Mouse (Mus musculus): ENCODE measurements at regions not wholly inside any gene's neighbourhood (a gene's known extent, or its start where the extent isn't known, plus 50 kb on each side); places are given as distances from the start of the nearest gene placed in this dataset.

GRCm38 (mm10) chr15:86566111-86566510, 351.9 kb downstream of the Tbc1d22a start:
- DNase-seq (ENCODE audit: low spot score in 2 of 2) = no peak

GRCm38 (mm10) chr15:86574311-86574710, 360.1 kb downstream of the Tbc1d22a start:
- DNase-seq (ENCODE audit: low spot score in 2 of 2) = no peak

- no peak for DNase-seq (ENCODE audit: low spot score in 2 of 2)
Observed at GRCm38 (mm10) chr15:86576666-86577065, 362.4 kb downstream of the Tbc1d22a start.

- no peak for DNase-seq (ENCODE audit: low spot score in 2 of 2)
Observed at GRCm38 (mm10) chr15:86578689-86579088, 364.4 kb downstream of the Tbc1d22a start.

- no peak for DNase-seq (ENCODE audit: low spot score in 2 of 2)
Observed at GRCm38 (mm10) chr15:86582240-86583090, 368.2 kb downstream of the Tbc1d22a start.

GRCm38 (mm10) chr15:86585716-86586115, 371.5 kb downstream of the Tbc1d22a start:
- no peak for DNase-seq (ENCODE audit: low spot score in 2 of 2)

GRCm38 (mm10) chr15:86587209-86587608, 372.9 kb downstream of the Tbc1d22a start:
- DNase-seq (ENCODE audit: low spot score in 2 of 2) = no peak

- DNase-seq (ENCODE audit: low spot score in 2 of 2) = no peak
Observed at GRCm38 (mm10) chr15:86590033-86590432, 375.8 kb downstream of the Tbc1d22a start.

GRCm38 (mm10) chr15:86590896-86591295, 376.6 kb downstream of the Tbc1d22a start:
- DNase-seq (ENCODE audit: low spot score in 2 of 2) = no peak

- DNase-seq (ENCODE audit: low spot score in 2 of 2) = peak; percentile 70 to 81
Observed at GRCm38 (mm10) chr15:86593404-86593803, 379.1 kb downstream of the Tbc1d22a start.

GRCm38 (mm10) chr15:86606411-86606810, 392.2 kb downstream of the Tbc1d22a start:
- DNase-seq (ENCODE audit: low spot score in 2 of 2) = peak in 1 of 2 experiments; percentile 65

- DNase-seq (ENCODE audit: low spot score in 2 of 2) = no peak
Observed at GRCm38 (mm10) chr15:86609692-86610091, 395.4 kb downstream of the Tbc1d22a start.

- DNase-seq (ENCODE audit: low spot score in 2 of 2) = no peak
Observed at GRCm38 (mm10) chr15:86631376-86631775, 417.1 kb downstream of the Tbc1d22a start.

GRCm38 (mm10) chr15:86645244-86645643, 431.0 kb downstream of the Tbc1d22a start:
- no peak for DNase-seq (ENCODE audit: low spot score in 2 of 2)

GRCm38 (mm10) chr15:86648131-86648530, 433.9 kb downstream of the Tbc1d22a start:
- DNase-seq (ENCODE audit: low spot score in 2 of 2) = no peak

- DNase-seq (ENCODE audit: low spot score in 2 of 2) = peak; percentile 44 to 58
Observed at GRCm38 (mm10) chr15:86673096-86673520, 458.8 kb downstream of the Tbc1d22a start.

- DNase-seq (ENCODE audit: low spot score in 2 of 2) = peak in 1 of 2 experiments; percentile 23
Observed at GRCm38 (mm10) chr15:86677016-86677415, 462.8 kb downstream of the Tbc1d22a start.

GRCm38 (mm10) chr15:86683081-86683480, 468.8 kb downstream of the Tbc1d22a start:
- no peak for DNase-seq (ENCODE audit: low spot score in 2 of 2)

- peak; percentile 25 to 44 for DNase-seq (ENCODE audit: low spot score in 2 of 2)
Observed at GRCm38 (mm10) chr15:86689694-86690093, 475.4 kb downstream of the Tbc1d22a start.

- peak; percentile 14 to 37 for DNase-seq (ENCODE audit: low spot score in 2 of 2)
Observed at GRCm38 (mm10) chr15:86696806-86697205, 482.5 kb downstream of the Tbc1d22a start.

GRCm38 (mm10) chr15:86710429-86710828, 496.2 kb downstream of the Tbc1d22a start:
- DNase-seq (ENCODE audit: low spot score in 2 of 2) = no peak

GRCm38 (mm10) chr15:86718376-86718775, 504.1 kb downstream of the Tbc1d22a start:
- no peak for DNase-seq (ENCODE audit: low spot score in 2 of 2)

GRCm38 (mm10) chr15:86719088-86719487, 504.8 kb downstream of the Tbc1d22a start:
- no peak for DNase-seq (ENCODE audit: low spot score in 2 of 2)

Measured in layer of hippocampus, adult 18-20 months (tissue).